Comparison of ENCODE assay signal across 10 mouse cellular contexts in the genomic region with DNA sequence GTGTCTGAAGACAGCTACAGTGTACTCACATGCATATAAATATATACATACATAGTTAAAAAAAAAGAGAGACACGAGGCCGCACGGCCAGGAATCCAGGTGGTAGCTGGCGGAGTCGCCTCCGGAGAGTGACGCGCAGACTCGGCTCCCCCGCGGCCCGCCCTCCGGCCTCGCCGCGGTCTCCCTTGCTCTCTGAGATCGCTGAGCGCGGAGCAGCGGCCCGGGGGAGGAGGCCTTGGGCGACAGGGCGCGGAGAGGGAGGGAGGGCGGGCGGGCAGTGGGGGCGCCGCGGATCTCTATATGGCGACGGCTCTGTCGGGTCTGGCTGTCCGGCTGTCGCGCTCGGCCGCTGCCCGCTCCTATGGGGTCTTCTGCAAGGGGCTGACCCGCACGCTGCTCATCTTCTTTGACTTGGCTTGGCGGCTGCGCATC. TPM values are rescaled to one million over a fixed set of nuclear protein-coding genes. Genes with fewer than 3 reads are reported as not detected.
DNase-seq lines count a peak whose midpoint lies in the region; ATAC-seq and TF ChIP-seq lines count a peak whose summit lies in the region.
"Not testable (repeated sequence)": the region's sequence is repeated elsewhere in the genome, so short reads cannot be mapped to it uniquely, and the experiment has no call there.
"Had no signal": no experiment of that assay in that cellular context is flagged by ENCODE, and none has a peak within 500 bp of the region (broad histone marks: within the 10 kb centered on the region; RNA-seq: fewer than 3 reads in every experiment).

No protein-coding gene starts in this region.

- H3K27me3 ChIP-seq in erythroblast, embryonic 14.5 days (ENCODE audit: control insufficient read depth); heart, embryonic 15.5 days; kidney, adult 2 months (replicated peaks; ENCODE audit: control insufficient read depth, insufficient read depth, low read length); liver, embryonic 11.5 days (replicated peaks; ENCODE audit: control insufficient read depth, insufficient read depth, low read length); midbrain, embryonic 11.5 days (ENCODE audit: control insufficient read depth, insufficient read depth, low read length): not testable (repeated sequence)

- H3K36me3 ChIP-seq in erythroblast, embryonic 14.5 days (ENCODE audit: control insufficient read depth); heart, embryonic 15.5 days; kidney, adult 2 months (ENCODE audit: control insufficient read depth, insufficient read depth, low read length); liver, embryonic 11.5 days (ENCODE audit: control insufficient read depth, insufficient read depth, low read length); midbrain, embryonic 11.5 days (ENCODE audit: control insufficient read depth, insufficient read depth, low read length): not testable (repeated sequence)

- not testable (repeated sequence) for H3K9ac ChIP-seq in heart, embryonic 15.5 days; liver, embryonic 11.5 days (ENCODE audit: low read depth, low read length)
- H3K9ac ChIP-seq in midbrain, embryonic 11.5 days (ENCODE audit: low read length) = 0 out of 2 replicates have a peak overlapping the region, but pooled peaks have one; percentile 40

- TF ChIP-seq POLR2A in kidney, adult 2 months (IDR thresholded peaks at IDR 0.05; ENCODE audit: low read depth, low read length) = not testable (repeated sequence)

- not testable (repeated sequence) for H3K9me3 ChIP-seq in erythroblast, embryonic 14.5 days (ENCODE audit: control insufficient read depth, low read length); heart, embryonic 15.5 days (replicated peaks); liver, embryonic 11.5 days (ENCODE audit: control insufficient read depth, low read length); midbrain, embryonic 11.5 days (ENCODE audit: control insufficient read depth, low read length)

- H3K4me1 ChIP-seq in erythroblast, embryonic 14.5 days (ENCODE audit: control insufficient read depth); heart, embryonic 15.5 days (replicated peaks); kidney, adult 2 months (ENCODE audit: control insufficient read depth, insufficient read depth, low read length); liver, embryonic 11.5 days (replicated peaks; ENCODE audit: control insufficient read depth, insufficient read depth, low read length); midbrain, embryonic 11.5 days (ENCODE audit: control insufficient read depth, insufficient read depth, low read length): not testable (repeated sequence)

- ATAC-seq in heart, embryonic 15.5 days (replicated peaks; ENCODE audit: insufficient number of reproducible peaks, insufficient read depth, low FRiP score, low read depth) = 0 out of 2 replicates have a peak, but pooled peaks have one; percentile 27
- peak; percentile 66 for ATAC-seq in liver, embryonic 11.5 days (replicated peaks; ENCODE audit: low FRiP score)
- peak; percentile 71 for ATAC-seq in midbrain, embryonic 11.5 days (ENCODE audit: low FRiP score)

- peak overlapping the region; percentile 39 for H3K4me3 ChIP-seq in erythroblast, embryonic 14.5 days (replicated peaks)
- H3K4me3 ChIP-seq in heart, embryonic 15.5 days = peak overlapping the region; percentile 40
- H3K4me3 ChIP-seq in kidney, adult 2 months (ENCODE audit: insufficient read depth, low read depth, low read length) = not testable (repeated sequence)
- H3K4me3 ChIP-seq in liver, embryonic 11.5 days (ENCODE audit: low read depth, low read length) = peak overlapping the region; percentile 32
- peak overlapping the region; percentile 29 for H3K4me3 ChIP-seq in midbrain, embryonic 11.5 days (ENCODE audit: low read depth, low read length)

- peak overlapping the region; percentile 64 for H3K4me2 ChIP-seq in heart, embryonic 15.5 days
- H3K4me2 ChIP-seq in liver, embryonic 11.5 days = peak overlapping the region; percentile 54
- peak overlapping the region; percentile 42 for H3K4me2 ChIP-seq in midbrain, embryonic 11.5 days

- DNase-seq in brain, adult 2 months (ENCODE audit: low read depth, low spot score) = peak; percentile 4
- peak; percentile 24 for DNase-seq in kidney, adult 2 months
- DNase-seq in liver, embryonic 11.5 days (ENCODE audit: low spot score) = peak; percentile 33
- not testable (repeated sequence) for DNase-seq in midbrain, embryonic 11.5 days (ENCODE audit: low spot score, missing footprints)
- DNase-seq in right cerebral cortex, postnatal 14 days = peak; percentile 8

- 6% methylated on average over 25 of the region's 42 CpGs for WGBS in heart, embryonic 15.5 days
- WGBS in kidney, adult 2 months = 14% methylated on average over 21 of the region's 42 CpGs
- WGBS in liver, embryonic 11.5 days = 29% methylated on average over 20 of the region's 42 CpGs
- WGBS in midbrain, embryonic 11.5 days = 12% methylated on average over 8 of the region's 42 CpGs

- TF ChIP-seq CTCF in kidney, adult 2 months (conservative IDR thresholded peaks at IDR 0.05; ENCODE audit: insufficient read depth, insufficient read length, low read depth, low read length) = not testable (repeated sequence)

- H3K27ac ChIP-seq in heart, embryonic 15.5 days; kidney, adult 2 months (ENCODE audit: insufficient read depth, low read depth, low read length); liver, embryonic 11.5 days (ENCODE audit: low read depth, low read length); midbrain, embryonic 11.5 days (ENCODE audit: low read depth, low read length): not testable (repeated sequence)

RNA-seq across cellular contexts. Expression of gene Mpp1, which starts 12.3 kb away (rescaled TPM):
- polyA plus RNA-seq in erythroblast, embryonic 14.5 days (2012) = 5.3 and 6.7 TPM in 2 replicates
- 37.8 and 54.9 TPM in 2 replicates for polyA plus RNA-seq in heart, embryonic 15.5 days (2015; fragmentation: Nextera tagmentation; extraction: Ambion mirVana)
- 143 and 144 TPM in 2 replicates for polyA plus RNA-seq in kidney, adult 2 months (2012; rRNA removed)
- 45.7 and 53.6 TPM in 2 replicates for polyA plus RNA-seq in liver, embryonic 11.5 days (2014; fragmentation: Nextera tagmentation; extraction: Ambion mirVana)
- 24.6 and 28.6 TPM in 2 replicates for polyA plus RNA-seq in midbrain, embryonic 11.5 days (2014; fragmentation: Nextera tagmentation; extraction: Ambion mirVana)

RNA-seq across cellular contexts. Expression of gene Smim9, which starts 20.4 kb away (rescaled TPM):
- not detected in 2 replicates for polyA plus RNA-seq in erythroblast, embryonic 14.5 days (2012)
- not detected in 2 replicates for polyA plus RNA-seq in heart, embryonic 15.5 days (2015; fragmentation: Nextera tagmentation; extraction: Ambion mirVana)
- polyA plus RNA-seq in kidney, adult 2 months (2012; rRNA removed) = not detected in 2 replicates
- not detected in 2 replicates for polyA plus RNA-seq in liver, embryonic 11.5 days (2014; fragmentation: Nextera tagmentation; extraction: Ambion mirVana)
- polyA plus RNA-seq in midbrain, embryonic 11.5 days (2014; fragmentation: Nextera tagmentation; extraction: Ambion mirVana) = not detected in 2 replicates
- polyA plus RNA-seq: large intestine, adult 2 months; liver, adult 2 months; urinary bladder, adult 2 months had no signal

RNA-seq across cellular contexts. Expression of gene Dkc1, which starts 47.5 kb away (rescaled TPM):
- polyA plus RNA-seq in erythroblast, embryonic 14.5 days (2012) = 0.63 and 1.1 TPM in 2 replicates
- polyA plus RNA-seq in heart, embryonic 15.5 days (2015; fragmentation: Nextera tagmentation; extraction: Ambion mirVana) = 65.5 and 80.7 TPM in 2 replicates
- 8.2 and 10.8 TPM in 2 replicates for polyA plus RNA-seq in kidney, adult 2 months (2012; rRNA removed)
- 208 and 220 TPM in 2 replicates for polyA plus RNA-seq in liver, embryonic 11.5 days (2014; fragmentation: Nextera tagmentation; extraction: Ambion mirVana)
- polyA plus RNA-seq in midbrain, embryonic 11.5 days (2014; fragmentation: Nextera tagmentation; extraction: Ambion mirVana) = 119 and 126 TPM in 2 replicates

RNA-seq across cellular contexts. Expression of gene Gab3, which starts 57.9 kb away (rescaled TPM):
- polyA plus RNA-seq in erythroblast, embryonic 14.5 days (2012) = 0.06 TPM in 1 of 2 replicates, not detected in the other
- polyA plus RNA-seq in heart, embryonic 15.5 days (2015; fragmentation: Nextera tagmentation; extraction: Ambion mirVana) = 3.0 and 3.3 TPM in 2 replicates
- polyA plus RNA-seq in kidney, adult 2 months (2012; rRNA removed) = 0.43 and 0.66 TPM in 2 replicates
- 1.1 and 1.3 TPM in 2 replicates for polyA plus RNA-seq in liver, embryonic 11.5 days (2014; fragmentation: Nextera tagmentation; extraction: Ambion mirVana)
- polyA plus RNA-seq in midbrain, embryonic 11.5 days (2014; fragmentation: Nextera tagmentation; extraction: Ambion mirVana) = 1.2 and 1.3 TPM in 2 replicates
